Mouse (Mus musculus): ENCODE data around the gene Olfr531.

Olfr531 gene

GRCm38 (mm10) chr7:140402818-140403217 is at the start of gene Olfr531:
TSS of gene Olfr531 (minus strand) at chr7:140402918.
- DNase-seq (ENCODE audit: low read depth, low spot score): no peak

DNA sequence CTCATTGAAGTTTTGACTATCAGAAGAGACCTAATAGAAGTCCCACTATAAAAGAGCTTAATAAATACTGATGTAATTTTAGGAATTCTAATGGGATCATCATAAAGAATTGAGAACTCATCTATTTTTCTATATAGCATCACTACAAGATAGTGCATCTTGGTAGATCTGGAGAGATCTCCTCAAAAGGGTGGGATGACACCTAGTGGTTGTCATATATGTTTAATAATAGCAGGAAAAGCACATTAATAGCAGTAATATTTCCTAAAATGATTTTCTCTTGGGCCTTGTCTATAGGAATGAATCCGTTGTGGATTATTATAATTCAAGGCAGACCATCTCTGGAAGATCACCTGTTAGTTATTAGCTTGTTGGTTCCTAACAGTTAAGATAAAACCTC is 40.4 kb upstream of the Olfr531 start:
- no peak for DNase-seq (ENCODE audit: low read depth, low spot score)

GRCm38 (mm10) chr7:140421539-140421938 is 18.8 kb upstream of the Olfr531 start, which contains the start of gene Olfr532:
TSS of gene Olfr532 (minus strand) at chr7:140421639.
- no peak for DNase-seq (ENCODE audit: low read depth, low spot score)

GRCm38 (mm10) chr7:140376911-140377310 is 25.8 kb downstream of the Olfr531 start:
- DNase-seq (ENCODE audit: low read depth, low spot score): no peak

DNA sequence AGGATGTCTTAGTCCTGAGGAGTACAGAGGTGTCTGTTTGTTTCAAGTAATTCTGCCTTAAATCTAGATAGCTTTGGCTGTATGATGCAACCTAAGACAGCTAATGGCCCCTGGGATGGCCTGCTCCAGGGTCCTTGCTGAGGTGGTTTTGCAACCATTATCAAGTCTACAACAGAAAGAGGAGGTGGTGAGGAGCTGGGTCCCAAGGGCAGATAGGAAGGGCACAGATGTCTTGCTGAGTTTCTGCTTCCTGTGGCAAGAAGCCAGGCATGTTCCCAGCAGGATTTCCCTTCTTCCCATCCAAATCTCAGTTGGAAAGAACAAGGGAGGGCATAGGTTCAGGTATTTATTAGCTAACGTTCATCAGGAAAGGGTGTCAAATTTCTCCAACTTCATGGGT is 26.5 kb downstream of the Olfr531 start, which contains the start of gene Olfr530:
Gene Olfr530, minus strand, starts transcription at position 101 of the 400 bp plus-strand sequence.
- DNase-seq (ENCODE audit: low read depth, low spot score): no peak

DNA sequence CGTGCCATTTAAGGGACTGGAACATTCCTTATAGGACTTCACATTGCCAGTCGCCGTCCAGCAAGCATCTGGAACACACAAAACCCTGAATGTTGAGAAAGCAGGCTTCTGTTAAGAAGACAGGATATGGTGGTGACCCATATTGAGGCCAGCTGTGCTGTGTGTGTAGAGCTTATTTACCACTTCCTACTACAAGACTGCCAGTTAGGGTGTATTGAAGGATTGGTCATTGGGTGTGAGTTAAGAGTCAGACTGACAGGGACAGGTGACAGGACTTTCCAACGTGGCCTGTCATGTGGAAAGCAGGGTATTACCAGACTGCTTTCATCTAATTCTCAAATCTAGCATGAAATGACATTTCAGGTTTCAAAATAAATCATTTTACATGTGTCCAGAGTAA is 28.4 kb downstream of the Olfr531 start:
- no peak for DNase-seq (ENCODE audit: low read depth, low spot score)

DNA sequence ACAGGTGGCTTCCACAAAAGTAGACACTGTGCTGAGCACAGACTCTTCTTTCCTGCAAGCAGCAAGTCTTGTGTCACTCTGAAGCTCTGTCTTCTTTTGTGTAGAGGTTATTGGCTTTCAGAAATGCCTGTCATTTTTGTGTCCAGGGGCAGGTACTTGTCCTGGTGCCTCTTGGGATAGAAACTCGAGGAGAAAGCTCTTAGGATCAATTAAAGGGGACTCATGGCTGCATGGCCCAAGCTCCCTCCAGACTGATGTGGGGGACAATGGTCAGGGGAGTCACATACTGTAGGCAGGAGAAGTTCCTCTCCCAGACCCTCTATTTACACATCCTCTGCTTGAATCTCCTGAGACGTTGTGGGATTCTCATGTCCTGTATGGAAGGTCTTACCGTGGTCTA is 41.1 kb downstream of the Olfr531 start, which contains the start of gene Olfr60:
Gene Olfr60, minus strand, starts transcription at position 101 of the 400 bp plus-strand sequence.
- DNase-seq (ENCODE audit: low read depth, low spot score): no peak

All from 3T3-L1 (cell line).